Mouse (Mus musculus): ENCODE measurements at regions not wholly inside any gene's neighbourhood (a gene's known extent, or its start where the extent isn't known, plus 50 kb on each side); places are given as distances from the start of the nearest gene placed in this dataset.

DNA sequence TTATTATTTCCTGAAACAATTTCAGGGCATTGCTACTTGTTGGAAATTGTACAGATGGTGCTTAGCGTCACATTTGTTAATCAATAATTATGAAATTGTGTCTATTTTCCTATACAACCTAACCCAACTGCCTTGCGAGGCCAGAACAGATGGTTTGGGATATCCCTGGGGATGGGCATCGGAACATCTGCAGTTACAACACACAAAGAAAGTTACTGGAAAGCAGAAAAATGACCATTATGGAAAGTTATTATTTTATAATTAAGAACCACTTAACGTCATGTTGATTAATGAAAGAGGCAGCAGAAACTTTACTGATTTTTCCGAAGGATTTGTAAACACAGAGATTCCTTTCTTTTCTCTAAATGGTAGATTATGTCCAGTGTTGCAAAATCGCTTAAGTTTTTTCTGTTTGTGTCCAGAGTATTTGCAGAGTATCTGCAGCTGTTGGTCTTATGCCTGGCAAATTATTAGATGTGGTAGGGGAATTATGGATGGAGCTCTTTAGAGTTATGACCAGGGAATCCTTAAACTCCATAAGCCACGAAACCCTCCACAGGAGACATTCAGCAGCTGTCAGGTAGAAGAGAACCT, 163.2 kb upstream of the Ankrd50 start:
- H3K4me1 ChIP-seq (ENCODE audit: control insufficient read depth, insufficient read depth, low read length): no peaks in the 10 kb centered on the region
- H3K4me2 ChIP-seq (ENCODE audit: low read depth, severe bottlenecking): no peak overlapping the region
- H3K9me3 ChIP-seq (ENCODE audit: control insufficient read depth, low read length): no peaks in the 10 kb centered on the region
- DNase-seq (ENCODE audit: low spot score): no peak
- H3K9ac ChIP-seq (ENCODE audit: low read length): no peak overlapping the region
- no peak for ATAC-seq (ENCODE audit: insufficient number of reproducible peaks, low FRiP score, low TSS enrichment, low read depth)
- no peak overlapping the region for H3K27ac ChIP-seq (replicated peaks; ENCODE audit: low read depth, low read length)
- H3K36me3 ChIP-seq (ENCODE audit: control insufficient read depth, insufficient read depth, low read length): no peaks in the 10 kb centered on the region
- H3K4me3 ChIP-seq (ENCODE audit: low read depth, low read length): no peak overlapping the region
- H3K27me3 ChIP-seq (ENCODE audit: control insufficient read depth, insufficient read depth, low read length): no peaks in the 10 kb centered on the region
- WGBS: 90% methylated on average over 7 of the region's 7 CpGs

DNA sequence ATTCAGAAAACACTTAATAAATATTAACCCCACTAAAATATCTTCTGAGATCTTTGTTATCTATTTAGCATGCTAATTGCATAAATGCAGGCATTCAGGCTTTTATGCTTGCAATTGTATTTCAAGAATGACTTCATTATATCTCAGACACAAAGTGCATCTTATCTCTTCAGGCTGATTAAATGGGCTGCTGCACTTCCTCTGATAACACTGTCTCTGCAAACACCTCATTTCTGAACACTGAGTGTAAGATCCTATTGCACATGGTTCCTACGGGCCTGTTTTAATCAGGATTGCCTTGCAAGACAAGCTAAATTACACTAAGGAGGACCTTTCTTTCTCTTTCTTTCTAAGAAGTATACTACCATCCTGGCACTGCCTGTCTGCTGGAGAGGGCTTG, 157.1 kb upstream of the Ankrd50 start:
- H3K4me2 ChIP-seq (ENCODE audit: low read depth, severe bottlenecking): no peak overlapping the region
- DNase-seq (ENCODE audit: low spot score) (no peak), ATAC-seq (ENCODE audit: insufficient number of reproducible peaks, low FRiP score, low TSS enrichment, low read depth) (no peak)
- no peaks in the 10 kb centered on the region for H3K4me1 ChIP-seq (ENCODE audit: control insufficient read depth, insufficient read depth, low read length)
- H3K36me3 ChIP-seq (ENCODE audit: control insufficient read depth, insufficient read depth, low read length): no peaks in the 10 kb centered on the region
- no peaks in the 10 kb centered on the region for H3K9me3 ChIP-seq (ENCODE audit: control insufficient read depth, low read length)
- WGBS: 81% methylated on average over 1 of the region's 1 CpGs
- H3K4me3 ChIP-seq (ENCODE audit: low read depth, low read length): no peak overlapping the region
- H3K27ac ChIP-seq (replicated peaks; ENCODE audit: low read depth, low read length): no peak overlapping the region
- H3K27me3 ChIP-seq (ENCODE audit: control insufficient read depth, insufficient read depth, low read length): no peaks in the 10 kb centered on the region
- no peak overlapping the region for H3K9ac ChIP-seq (ENCODE audit: low read length)

DNA sequence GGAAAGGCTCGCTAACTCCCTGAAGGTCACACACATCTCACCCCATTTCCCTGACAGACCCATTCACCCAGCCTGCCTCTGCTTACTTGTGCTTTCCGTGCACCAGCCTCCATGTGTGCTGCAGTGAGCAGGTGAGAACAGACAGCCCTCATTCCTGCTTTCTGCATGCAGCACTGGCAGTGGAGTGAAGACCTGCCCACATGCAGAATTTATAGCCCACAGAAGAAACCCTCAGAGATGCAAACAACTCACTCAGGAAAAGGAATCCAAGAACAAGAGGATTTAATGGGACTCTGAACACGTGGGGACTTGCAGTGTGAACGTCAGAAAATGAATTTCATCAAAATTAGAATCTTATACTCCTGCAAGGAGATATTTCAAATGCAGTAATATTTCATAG, 152.2 kb upstream of the Ankrd50 start:
- H3K9ac ChIP-seq (ENCODE audit: low read length): no peak overlapping the region
- 75% methylated on average over 4 of the region's 4 CpGs for WGBS
- no peak overlapping the region for H3K27ac ChIP-seq (replicated peaks; ENCODE audit: low read depth, low read length)
- DNase-seq (ENCODE audit: low spot score) (no peak), ATAC-seq (ENCODE audit: insufficient number of reproducible peaks, low FRiP score, low TSS enrichment, low read depth) (no peak)
- no peak overlapping the region for H3K4me2 ChIP-seq (ENCODE audit: low read depth, severe bottlenecking)
- no peaks in the 10 kb centered on the region for H3K9me3 ChIP-seq (ENCODE audit: control insufficient read depth, low read length)
- H3K4me1 ChIP-seq (ENCODE audit: control insufficient read depth, insufficient read depth, low read length): no peaks in the 10 kb centered on the region
- no peaks in the 10 kb centered on the region for H3K36me3 ChIP-seq (ENCODE audit: control insufficient read depth, insufficient read depth, low read length)
- no peaks in the 10 kb centered on the region for H3K27me3 ChIP-seq (ENCODE audit: control insufficient read depth, insufficient read depth, low read length)
- no peak overlapping the region for H3K4me3 ChIP-seq (ENCODE audit: low read depth, low read length)

DNA sequence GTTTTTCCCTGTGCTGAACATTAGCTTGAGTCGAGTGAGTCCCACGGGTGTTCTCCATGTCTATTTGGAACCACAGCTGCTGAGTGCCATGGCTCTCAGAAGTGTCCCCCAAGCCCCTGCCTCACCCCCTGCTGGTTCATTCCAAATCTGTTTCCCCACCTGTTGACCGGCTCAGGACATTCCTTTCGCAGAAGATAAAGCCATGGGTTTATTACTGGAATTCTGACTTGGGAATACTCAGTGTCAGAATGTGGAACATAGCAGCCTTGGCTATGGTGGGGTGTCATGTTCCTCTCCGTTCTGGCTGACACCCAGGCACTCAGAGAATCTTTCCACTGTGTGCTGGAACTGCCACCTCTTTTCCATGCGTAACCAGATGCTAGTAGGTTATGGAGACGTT, 148.7 kb upstream of the Ankrd50 start:
- H3K4me2 ChIP-seq (ENCODE audit: low read depth, severe bottlenecking): no peak overlapping the region
- no peak overlapping the region for H3K9ac ChIP-seq (ENCODE audit: low read length)
- 70% methylated on average over 7 of the region's 7 CpGs for WGBS
- no peak for ATAC-seq (ENCODE audit: insufficient number of reproducible peaks, low FRiP score, low TSS enrichment, low read depth)
- no peak for DNase-seq (ENCODE audit: low spot score)
- H3K4me1 ChIP-seq (ENCODE audit: control insufficient read depth, insufficient read depth, low read length): no peaks in the 10 kb centered on the region
- H3K27me3 ChIP-seq (ENCODE audit: control insufficient read depth, insufficient read depth, low read length): no peaks in the 10 kb centered on the region
- H3K36me3 ChIP-seq (ENCODE audit: control insufficient read depth, insufficient read depth, low read length): no peaks in the 10 kb centered on the region
- no peaks in the 10 kb centered on the region for H3K9me3 ChIP-seq (ENCODE audit: control insufficient read depth, low read length)
- no peak overlapping the region for H3K4me3 ChIP-seq (ENCODE audit: low read depth, low read length)
- no peak overlapping the region for H3K27ac ChIP-seq (replicated peaks; ENCODE audit: low read depth, low read length)

DNA sequence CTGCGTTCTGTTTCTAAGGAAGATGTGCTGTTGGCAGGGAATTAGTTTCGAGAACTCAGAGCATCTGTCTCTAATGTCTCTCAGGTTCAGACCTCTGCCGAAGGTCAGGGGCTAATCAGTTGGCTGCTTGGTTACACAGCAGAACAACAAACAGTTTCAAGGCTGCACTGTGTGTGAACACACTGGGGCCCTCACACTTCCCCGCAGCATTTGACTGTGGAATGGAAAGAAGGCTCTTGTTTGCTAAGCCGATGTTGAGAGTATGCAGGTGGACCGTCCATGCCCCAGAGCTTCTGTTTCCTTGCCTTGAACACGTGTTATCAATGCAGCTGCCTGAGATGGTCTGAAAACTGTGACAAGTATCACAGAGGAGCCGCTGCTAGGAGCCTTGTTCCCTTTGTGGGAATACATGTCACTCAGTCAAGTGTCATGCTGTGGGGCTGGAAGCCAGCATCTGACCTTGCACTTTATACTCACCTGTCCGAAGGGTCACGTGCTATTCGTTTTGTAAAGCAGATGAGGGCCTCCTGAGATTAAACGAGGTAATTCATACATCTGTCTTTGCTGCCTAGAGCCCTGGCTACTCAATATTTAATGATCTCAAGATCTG, 141.0 kb upstream of the Ankrd50 start:
- H3K9me3 ChIP-seq (ENCODE audit: control insufficient read depth, low read length): no peaks in the 10 kb centered on the region
- H3K9ac ChIP-seq (ENCODE audit: low read length): no peak overlapping the region
- 63% methylated on average over 12 of the region's 12 CpGs for WGBS
- H3K36me3 ChIP-seq (ENCODE audit: control insufficient read depth, insufficient read depth, low read length): no peaks in the 10 kb centered on the region
- H3K4me2 ChIP-seq (ENCODE audit: low read depth, severe bottlenecking): no peak overlapping the region
- no peak overlapping the region for H3K4me3 ChIP-seq (ENCODE audit: low read depth, low read length)
- H3K27me3 ChIP-seq (ENCODE audit: control insufficient read depth, insufficient read depth, low read length): no peaks in the 10 kb centered on the region
- no peak for ATAC-seq (ENCODE audit: insufficient number of reproducible peaks, low FRiP score, low TSS enrichment, low read depth)
- no peaks in the 10 kb centered on the region for H3K4me1 ChIP-seq (ENCODE audit: control insufficient read depth, insufficient read depth, low read length)
- DNase-seq (ENCODE audit: low spot score): no peak
- H3K27ac ChIP-seq (replicated peaks; ENCODE audit: low read depth, low read length): no peak overlapping the region

DNA sequence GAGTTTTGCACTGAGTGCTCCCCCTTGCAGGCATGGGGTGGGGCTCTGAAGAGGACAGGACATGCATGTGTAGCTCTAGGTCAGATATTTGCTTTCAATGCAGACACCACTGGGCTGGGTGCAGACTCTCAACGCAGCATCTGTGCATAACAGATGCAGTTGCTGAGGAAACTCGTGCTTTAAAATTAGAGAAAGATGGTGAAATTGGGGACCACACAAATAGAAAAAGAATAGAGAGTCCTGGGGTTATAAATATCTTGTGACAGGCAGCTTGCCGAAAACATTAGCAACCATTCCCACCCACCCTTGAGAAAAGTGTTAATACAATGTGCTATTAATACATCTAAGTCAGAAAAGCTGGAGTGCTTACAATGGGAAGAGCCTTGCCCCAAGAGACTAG, 133.3 kb upstream of the Ankrd50 start:
- ATAC-seq (ENCODE audit: insufficient number of reproducible peaks, low FRiP score, low TSS enrichment, low read depth) (no peak), DNase-seq (ENCODE audit: low spot score) (no peak)
- Histone ChIP-seq H3K4me2 (ENCODE audit: low read depth, severe bottlenecking) (no peak overlapping the region), H3K27me3 (ENCODE audit: control insufficient read depth, insufficient read depth, low read length) (no peaks in the 10 kb centered on the region), H3K9me3 (ENCODE audit: control insufficient read depth, low read length) (no peaks in the 10 kb centered on the region), H3K27ac (replicated peaks; ENCODE audit: low read depth, low read length) (no peak overlapping the region), H3K36me3 (ENCODE audit: control insufficient read depth, insufficient read depth, low read length) (no peaks in the 10 kb centered on the region), H3K4me3 (ENCODE audit: low read depth, low read length) (no peak overlapping the region), H3K4me1 (ENCODE audit: control insufficient read depth, insufficient read depth, low read length) (no peaks in the 10 kb centered on the region), H3K9ac (ENCODE audit: low read length) (no peak overlapping the region)
- WGBS: 50% methylated on average over 3 of the region's 3 CpGs

DNA sequence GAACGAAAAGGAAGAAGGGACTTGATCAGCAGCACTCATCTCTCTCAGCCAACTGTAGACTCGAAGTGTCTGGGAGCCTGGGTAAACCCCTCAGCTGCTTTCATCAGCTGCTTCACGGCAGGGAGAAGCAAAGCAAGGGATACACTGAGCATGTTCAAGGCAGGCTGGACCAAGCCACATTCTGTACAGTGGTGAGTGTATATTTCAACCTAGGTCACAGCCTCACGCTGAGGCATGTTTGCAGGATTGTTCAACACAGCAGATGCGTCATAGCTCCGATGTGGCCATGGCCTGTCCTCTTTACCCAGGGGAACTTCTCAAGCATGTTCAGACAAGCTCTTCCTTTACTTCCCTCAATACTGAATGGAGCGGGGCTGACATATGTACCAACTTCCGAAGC, 132.6 kb upstream of the Ankrd50 start:
- no peak for ATAC-seq (ENCODE audit: insufficient number of reproducible peaks, low FRiP score, low TSS enrichment, low read depth)

DNA sequence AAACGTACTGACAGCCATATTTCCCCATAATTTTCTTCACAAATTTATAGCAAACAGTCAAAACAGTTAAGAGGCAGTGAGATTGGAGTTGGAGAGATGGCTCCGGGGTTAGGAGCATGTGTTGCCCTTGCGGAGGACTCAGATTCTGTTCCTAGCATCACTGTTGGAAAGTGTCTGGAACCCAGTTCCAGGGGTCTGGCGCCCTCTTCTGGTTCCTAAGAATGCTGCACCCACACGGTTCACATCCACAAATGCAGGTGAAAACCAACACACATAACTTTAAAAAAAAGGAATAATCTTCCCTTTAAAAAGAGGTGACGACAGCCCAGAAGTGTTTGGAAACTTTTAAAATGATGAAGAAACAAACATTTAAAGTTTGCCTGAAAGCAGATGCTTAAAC, 129.1 kb upstream of the Ankrd50 start:
- 74% methylated on average over 6 of the region's 6 CpGs for WGBS
- no peaks in the 10 kb centered on the region for H3K4me1 ChIP-seq (ENCODE audit: control insufficient read depth, insufficient read depth, low read length)
- no peak overlapping the region for H3K4me2 ChIP-seq (ENCODE audit: low read depth, severe bottlenecking)
- H3K9me3 ChIP-seq (ENCODE audit: control insufficient read depth, low read length): no peaks in the 10 kb centered on the region
- H3K36me3 ChIP-seq (ENCODE audit: control insufficient read depth, insufficient read depth, low read length): no peaks in the 10 kb centered on the region
- no peak overlapping the region for H3K4me3 ChIP-seq (ENCODE audit: low read depth, low read length)
- no peak overlapping the region for H3K9ac ChIP-seq (ENCODE audit: low read length)
- no peak for ATAC-seq (ENCODE audit: insufficient number of reproducible peaks, low FRiP score, low TSS enrichment, low read depth)
- H3K27ac ChIP-seq (replicated peaks; ENCODE audit: low read depth, low read length): no peak overlapping the region
- H3K27me3 ChIP-seq (ENCODE audit: control insufficient read depth, insufficient read depth, low read length): no peaks in the 10 kb centered on the region
- no peak for DNase-seq (ENCODE audit: low spot score)

More for the DNA sequence above, 132.6 kb upstream of the Ankrd50 start:
- Histone ChIP-seq H3K36me3 (ENCODE audit: control insufficient read depth, insufficient read depth, low read length) (no peaks in the 10 kb centered on the region), H3K9me3 (ENCODE audit: control insufficient read depth, low read length) (no peaks in the 10 kb centered on the region), H3K27ac (replicated peaks; ENCODE audit: low read depth, low read length) (no peak overlapping the region), H3K4me3 (ENCODE audit: low read depth, low read length) (no peak overlapping the region), H3K27me3 (ENCODE audit: control insufficient read depth, insufficient read depth, low read length) (no peaks in the 10 kb centered on the region), H3K9ac (ENCODE audit: low read length) (no peak overlapping the region), H3K4me2 (ENCODE audit: low read depth, severe bottlenecking) (no peak overlapping the region), H3K4me1 (ENCODE audit: control insufficient read depth, insufficient read depth, low read length) (no peaks in the 10 kb centered on the region)
- WGBS: 86% methylated on average over 8 of the region's 8 CpGs
- DNase-seq (ENCODE audit: low spot score): no peak

DNA sequence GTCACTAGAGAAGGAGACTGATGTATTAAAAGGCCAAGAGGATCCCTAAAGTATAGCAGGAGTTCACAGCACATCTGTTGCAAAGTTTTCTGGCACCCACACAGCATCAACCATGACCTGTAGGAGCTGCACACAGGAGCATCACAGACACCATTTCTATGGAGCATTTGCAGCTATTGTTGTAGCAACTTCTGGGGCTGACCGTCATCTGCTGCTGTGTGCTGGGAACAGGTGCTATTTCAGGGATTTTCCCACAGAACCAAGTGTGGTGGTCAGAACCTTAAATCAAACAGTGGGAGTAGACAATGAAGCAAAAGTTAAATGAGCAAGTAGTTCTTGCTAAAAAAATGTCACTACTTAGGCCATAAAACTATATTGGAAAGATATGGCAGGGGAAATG, 106.9 kb upstream of the Ankrd50 start:
- Histone ChIP-seq H3K27me3 (ENCODE audit: control insufficient read depth, insufficient read depth, low read length) (no peaks in the 10 kb centered on the region), H3K36me3 (ENCODE audit: control insufficient read depth, insufficient read depth, low read length) (no peaks in the 10 kb centered on the region), H3K4me1 (ENCODE audit: control insufficient read depth, insufficient read depth, low read length) (no peaks in the 10 kb centered on the region), H3K9me3 (ENCODE audit: control insufficient read depth, low read length) (no peaks in the 10 kb centered on the region), H3K9ac (ENCODE audit: low read length) (no peak overlapping the region), H3K4me3 (ENCODE audit: low read depth, low read length) (no peak overlapping the region), H3K27ac (replicated peaks; ENCODE audit: low read depth, low read length) (no peak overlapping the region), H3K4me2 (ENCODE audit: low read depth, severe bottlenecking) (no peak overlapping the region)
- DNase-seq (ENCODE audit: low spot score) (no peak), ATAC-seq (ENCODE audit: insufficient number of reproducible peaks, low FRiP score, low TSS enrichment, low read depth) (no peak)
- WGBS: 100% methylated on average over 1 of the region's 1 CpGs

All from limb, embryonic 11.5 days (tissue).